Mouse (Mus musculus): ENCODE results near the gene Ace.

DNA sequence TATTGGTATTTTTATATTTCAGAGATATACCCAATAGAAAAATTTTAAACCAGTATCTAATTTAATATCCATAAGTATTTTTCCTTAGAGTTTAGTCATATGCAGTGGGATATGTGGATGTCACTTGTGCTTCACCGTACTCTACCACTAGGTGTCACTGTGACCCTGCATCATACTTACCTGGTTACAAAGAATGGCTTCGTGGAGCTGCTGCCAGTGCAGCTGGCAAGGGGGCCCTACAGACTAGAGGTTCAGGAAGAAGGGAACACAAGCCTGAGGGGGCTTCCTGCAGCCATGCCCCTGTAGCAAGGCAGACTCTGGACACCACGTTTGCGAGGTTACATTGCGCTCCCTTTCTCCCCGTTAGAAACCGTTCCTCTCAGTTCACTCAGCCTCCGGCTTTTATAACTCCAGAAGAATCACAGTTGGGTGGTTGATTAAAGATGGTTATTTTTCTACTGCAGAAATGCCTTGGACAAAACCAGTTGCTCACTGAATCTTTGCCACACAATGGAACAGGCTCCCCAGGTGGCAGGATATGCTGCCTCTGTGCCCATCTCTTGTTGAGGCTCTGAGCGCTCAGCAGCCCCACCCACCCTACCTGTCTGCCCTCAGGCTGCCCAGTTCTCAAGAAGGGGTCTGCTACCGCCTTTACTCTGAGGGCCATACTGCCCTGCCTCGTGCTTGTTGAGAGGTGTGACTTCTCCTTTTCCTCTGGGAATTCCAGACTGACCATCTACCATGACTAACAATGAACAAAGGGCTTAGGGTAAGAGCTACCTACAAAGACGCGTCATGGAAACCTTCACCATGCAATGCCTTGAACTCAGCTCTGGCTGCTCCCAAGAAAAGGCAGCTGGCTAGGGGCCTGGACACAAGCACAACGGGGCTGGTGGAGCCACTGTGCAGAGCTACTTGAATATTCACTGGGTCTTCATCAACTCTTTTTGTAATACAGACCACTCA, 40.4 kb upstream of the Ace start:
- TF ChIP-seq POLR2A (IDR thresholded peaks at IDR 0.05; ENCODE audit: low read depth, low read length): no peak
- peak; percentile 52; the same call in 1 of the 2 replicates for TF ChIP-seq CTCF (IDR thresholded peaks at IDR 0.05; ENCODE audit: extremely low read depth, insufficient read depth, insufficient read length, insufficient replicate concordance)

Data from spleen, adult 2 months (tissue).